Mouse (Mus musculus): Measurements from ENCODE around the gene Pld6. TPM values are rescaled to one million over a fixed set of nuclear protein-coding genes. Genes with fewer than 3 reads are reported as not detected.
A peak's percentile ranks its signal among the peaks of the same experiment; 100 is the strongest.

The Pld6 gene
- total and polyA plus RNA-seq, 3 experiments: not detected

DNA sequence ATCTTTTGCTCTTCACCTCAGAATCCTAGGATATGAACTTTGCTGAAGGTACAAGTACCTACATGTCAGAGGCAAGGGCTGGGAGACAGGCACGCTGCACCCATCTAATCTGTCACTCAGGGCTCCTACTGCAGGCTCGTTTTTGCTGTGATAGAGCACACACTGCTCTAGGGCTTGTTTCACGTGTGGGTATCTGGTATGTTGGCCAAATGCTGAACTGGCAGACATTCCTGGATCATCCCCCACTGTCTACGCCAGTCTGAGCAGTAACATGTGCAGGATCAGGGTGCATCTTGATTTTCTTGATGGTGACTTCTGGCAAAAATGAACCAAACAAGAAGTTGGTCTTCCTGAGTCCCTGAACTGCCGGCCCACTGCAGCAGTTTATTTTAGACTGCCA, 10.2 kb downstream of the Pld6 start:
- H3K79me2 ChIP-seq (replicated peaks; ENCODE audit: control insufficient read depth, extremely low read depth, insufficient read depth, poor library complexity, severe bottlenecking): no peaks in the 10 kb centered on the region
- peaks cover 1 to 57% of the 10 kb centered on the region in 2 experiments for H3K36me3 ChIP-seq (replicated peaks in 1 of 2; ENCODE audit: control insufficient read depth in 1 of 2, insufficient read depth in 1 of 2, low read length in 1 of 2)
- H3K4me2 ChIP-seq (ENCODE audit: insufficient read depth, low read depth, poor library complexity, severe bottlenecking): no peak overlapping the region
- in situ Hi-C loops (cut with MboI; ENCODE audit: low pct_ligation_motif_present, low pct_unique_long_range_greater_than_20kb, low sequenced_read_pairs): no loop called here
- DNase-seq (ENCODE audit: extremely low read depth): no peak
- no peak for TF ChIP-seq NRF1 (IDR thresholded peaks at IDR 0.05; ENCODE audit: low read depth, low read length)
- no peak for TF ChIP-seq HCFC1 (IDR thresholded peaks at IDR 0.05; ENCODE audit: low read depth, low read length)
- no peak for TF ChIP-seq USF1 (IDR thresholded peaks at IDR 0.05; ENCODE audit: low read depth, low read length)
- TF ChIP-seq RCOR1 (conservative IDR thresholded peaks at IDR 0.05; ENCODE audit: low read depth, low read length): no peak
- no peak for TF ChIP-seq TCF12 (IDR thresholded peaks at IDR 0.05; ENCODE audit: low read depth, low read length)
- no peak for TF ChIP-seq MYC (IDR thresholded peaks at IDR 0.05; ENCODE audit: low read depth, low read length)
- TF ChIP-seq ZKSCAN1 (IDR thresholded peaks at IDR 0.05; ENCODE audit: borderline replicate concordance, low read depth, low read length): no peak
- no peak for TF ChIP-seq MAZ (IDR thresholded peaks at IDR 0.05; ENCODE audit: low read depth, low read length)
- TF ChIP-seq ZNF384 (IDR thresholded peaks at IDR 0.05; ENCODE audit: low read depth, low read length): no peak
- no peak for TF ChIP-seq POLR2AphosphoS2 (IDR thresholded peaks at IDR 0.05; ENCODE audit: low read depth, low read length)
- no peak for TF ChIP-seq UBTF (IDR thresholded peaks at IDR 0.05; ENCODE audit: low read depth, low read length)
- TF ChIP-seq SIN3A (IDR thresholded peaks at IDR 0.05; ENCODE audit: low read length): no peak
- TF ChIP-seq RAD21 (IDR thresholded peaks at IDR 0.05; ENCODE audit: low read depth, low read length): no peak
- no peak for TF ChIP-seq PAX5 (IDR thresholded peaks at IDR 0.05; ENCODE audit: low read length)
- no peak for TF ChIP-seq NELFE (IDR thresholded peaks at IDR 0.05; ENCODE audit: low read depth, low read length)
- TF ChIP-seq USF2 (conservative IDR thresholded peaks at IDR 0.05; ENCODE audit: low read depth, low read length): no peak
- TF ChIP-seq ZC3H11A (IDR thresholded peaks at IDR 0.05; ENCODE audit: low read depth, low read length): no peak
- TF ChIP-seq GABPA (IDR thresholded peaks at IDR 0.05; ENCODE audit: insufficient replicate concordance, low read depth, low read length): no peak
- H3K27me3 ChIP-seq (replicated peaks): no peaks in the 10 kb centered on the region
- H3K4me1 ChIP-seq (ENCODE audit: control insufficient read depth in 1 of 2, insufficient read depth in 2 of 2): no peaks in the 10 kb centered on the region
- no peaks in the 10 kb centered on the region for H3K9me3 ChIP-seq (replicated peaks; ENCODE audit: low read length)
- H3K4me3 ChIP-seq (replicated peaks in 1 of 3; ENCODE audit: low read depth in 2 of 3, low read length in 2 of 3, poor library complexity in 1 of 3): no peak overlapping the region
- dilution Hi-C loops (cut with MboI; ENCODE audit: extremely low pct_ligation_motif_present, extremely low pct_unique_long_range_greater_than_20kb, low sequenced_read_pairs): loop anchor here (25.0 kb wide), 1 partner anchor 165 kb away; no protein-coding TSS in a partner anchor
- H3K9ac ChIP-seq (ENCODE audit: insufficient read depth, low read depth): no peak overlapping the region
- no peak overlapping the region for H3K27ac ChIP-seq (ENCODE audit: insufficient read depth, low read depth)

DNA sequence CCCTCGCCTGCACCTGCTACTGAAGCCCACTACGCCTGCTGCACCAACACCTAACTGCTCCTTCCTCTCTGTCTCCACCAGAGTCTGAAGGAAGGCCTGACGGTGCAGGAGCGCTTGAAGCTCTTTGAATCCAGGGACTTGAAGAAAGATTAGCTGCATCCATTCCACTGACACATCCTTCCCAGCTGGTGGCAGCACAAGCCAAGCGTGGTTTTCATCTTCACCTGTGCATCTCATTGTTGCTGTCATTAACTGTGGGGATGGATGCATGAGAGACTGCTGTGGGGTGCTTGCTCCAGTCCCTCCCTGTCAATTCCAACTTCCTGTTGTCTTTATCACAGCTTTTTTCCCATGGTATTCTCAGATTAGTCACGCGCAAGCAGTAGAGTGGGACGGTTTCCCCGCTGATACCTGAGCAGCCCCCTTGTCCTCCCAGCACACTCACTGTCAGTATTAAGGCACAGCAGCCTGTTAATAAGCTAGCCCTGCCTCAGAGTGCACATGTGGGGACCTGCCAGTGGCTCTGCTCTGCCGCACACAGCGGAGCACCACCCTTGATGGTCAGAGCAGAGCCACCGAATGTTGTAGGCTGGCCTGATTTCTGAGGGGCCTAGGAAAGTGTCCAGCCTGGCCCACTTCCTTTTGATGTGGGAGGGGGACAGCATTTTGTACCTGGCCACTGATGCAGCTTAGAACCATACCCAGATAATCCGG, 11.9 kb downstream of the Pld6 start:
- no peak for TF ChIP-seq NRF1 (IDR thresholded peaks at IDR 0.05; ENCODE audit: low read depth, low read length)
- TF ChIP-seq CTCF (conservative IDR thresholded peaks at IDR 0.05 in 1 of 2, IDR thresholded peaks at IDR 0.05 in 1 of 2; ENCODE audit: low read depth in 2 of 2, low read length in 2 of 2): 0 out of 4 replicates have a peak, but pooled peaks of 1 of the 2 experiments have one; percentile 8
- H3K27ac ChIP-seq (ENCODE audit: insufficient read depth, low read depth): no peak overlapping the region
- no peak overlapping the region for H3K9ac ChIP-seq (ENCODE audit: insufficient read depth, low read depth)
- no peaks in the 10 kb centered on the region for H3K4me1 ChIP-seq (ENCODE audit: control insufficient read depth in 1 of 2, insufficient read depth in 2 of 2)
- H3K79me2 ChIP-seq (replicated peaks; ENCODE audit: control insufficient read depth, extremely low read depth, insufficient read depth, poor library complexity, severe bottlenecking): no peaks in the 10 kb centered on the region
- dilution Hi-C loops (cut with MboI; ENCODE audit: extremely low pct_ligation_motif_present, extremely low pct_unique_long_range_greater_than_20kb, low sequenced_read_pairs): loop anchor here (25.0 kb wide), 1 partner anchor 163 kb away; no protein-coding TSS in a partner anchor
- no peak for DNase-seq (ENCODE audit: extremely low read depth)
- H3K27me3 ChIP-seq (replicated peaks): no peaks in the 10 kb centered on the region
- in situ Hi-C loops (cut with MboI; ENCODE audit: low pct_ligation_motif_present, low pct_unique_long_range_greater_than_20kb, low sequenced_read_pairs): no loop called here
- peaks cover 15 to 74% of the 10 kb centered on the region in 2 experiments for H3K36me3 ChIP-seq (replicated peaks in 1 of 2; ENCODE audit: control insufficient read depth in 1 of 2, insufficient read depth in 1 of 2, low read length in 1 of 2)
- H3K4me2 ChIP-seq (ENCODE audit: insufficient read depth, low read depth, poor library complexity, severe bottlenecking): no peak overlapping the region
- no peak overlapping the region for H3K4me3 ChIP-seq (replicated peaks in 1 of 3; ENCODE audit: low read depth in 2 of 3, low read length in 2 of 3, poor library complexity in 1 of 3)
- H3K9me3 ChIP-seq (replicated peaks; ENCODE audit: low read length): no peaks in the 10 kb centered on the region
